Mouse (Mus musculus): ENCODE results near the gene Ppp1r14a.

GRCm38 (mm10) chr7:29288079-29288478, 1.0 kb upstream of the Ppp1r14a start:
- TF ChIP-seq CTCF (IDR thresholded peaks at IDR 0.05; ENCODE audit: low read depth, low read length): no peak
- TF ChIP-seq EP300 (IDR thresholded peaks at IDR 0.05; ENCODE audit: insufficient read depth, low read depth, low read length): no peak
